Mouse (Mus musculus) spleen, adult 2 months (tissue): ENCODE measurements around the gene Grk2.

Experiments
- CTCF ChIP-seq: fragments of 200-500 bp; IDR thresholded peaks from 2 replicates; pipeline ENCODE4 v1.5.1; 2011; ENCODE audit warnings: mild to moderate bottlenecking, inconsistent platforms; ENCODE audit not compliant: insufficient read depth, insufficient read length, insufficient replicate concordance; ENCODE audit errors: extremely low read depth
- POLR2A ChIP-seq: fragments of 200-500 bp; IDR thresholded peaks from 2 replicates; pipeline ENCODE4 v1.6.1; 2011; ENCODE audit warnings: low read depth, low read length, inconsistent platforms

DNA sequence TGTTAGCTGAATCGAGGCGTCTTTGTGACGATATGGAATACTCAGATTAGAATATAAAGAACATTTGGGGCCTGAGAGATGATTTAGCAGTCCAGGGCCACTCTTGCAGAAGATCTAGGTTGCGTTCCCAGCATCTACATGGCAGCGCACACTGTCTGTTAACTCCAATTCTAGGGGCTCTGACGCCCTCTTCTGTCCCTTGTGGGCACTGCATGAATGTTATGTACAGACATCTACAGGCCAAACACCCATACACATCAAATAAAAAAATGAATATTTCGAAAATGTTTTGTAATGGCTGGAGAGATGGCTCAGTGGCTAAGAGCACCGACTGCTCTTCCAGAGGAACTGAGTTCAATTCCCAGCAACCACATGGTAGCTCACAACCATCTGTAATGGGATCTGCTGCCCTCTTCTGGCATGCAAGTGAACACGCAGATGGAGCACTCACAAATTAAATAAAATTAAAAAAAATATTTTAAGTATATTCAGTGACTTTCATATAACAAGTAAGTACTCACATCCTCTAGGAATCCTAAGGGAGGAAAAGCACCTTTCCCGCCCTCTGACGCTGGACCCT, 50.3 kb downstream of the Grk2 start:
- TF ChIP-seq POLR2A (no peak), CTCF (no peak)
